Mouse (Mus musculus) NIH3T3 (cell line): Measurements from ENCODE around the gene Mpdu1.

Experiments used
- DNase-seq: peaks from one replicate; pipeline ENCODE4 v3.0.0-alpha.2; 2012; ENCODE audit warnings: low read depth

Gene Mpdu1

DNA sequence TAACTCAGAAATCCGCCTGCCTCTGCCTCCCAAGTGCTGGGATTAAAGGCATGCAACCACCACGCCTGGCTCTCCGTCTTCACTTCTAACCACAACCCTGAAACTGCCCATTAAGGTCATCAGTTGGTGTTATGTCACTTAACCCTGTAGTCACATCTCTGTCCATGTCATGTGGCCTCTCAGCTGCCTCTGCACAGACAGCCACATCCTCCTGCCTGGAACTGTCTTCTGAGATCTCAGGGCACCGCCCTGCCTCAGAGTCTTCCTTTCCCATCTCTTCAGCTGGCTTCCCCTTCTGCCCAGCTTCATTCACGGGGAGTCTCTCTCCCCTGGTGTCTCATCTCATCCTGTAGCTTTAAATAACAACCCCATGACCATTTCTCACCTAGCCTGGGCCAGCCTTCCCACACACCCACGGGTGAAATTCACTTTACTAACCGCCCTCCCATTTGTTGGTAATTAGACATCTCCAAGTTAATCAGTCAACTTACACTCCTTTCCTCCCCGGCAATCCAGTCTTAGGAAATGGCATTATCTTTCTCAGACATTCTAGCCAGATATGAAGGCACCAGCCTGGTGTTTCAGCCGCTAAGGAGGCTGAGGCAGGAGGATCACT is 29.9 kb upstream of the Mpdu1 start:
- no peak for DNase-seq

- DNase-seq: no peak
Observed at GRCm38 (mm10) chr11:69689891-69690290, 27.4 kb upstream of the Mpdu1 start.

GRCm38 (mm10) chr11:69687061-69687460 is 24.6 kb upstream of the Mpdu1 start:
- DNase-seq: no peak

DNA sequence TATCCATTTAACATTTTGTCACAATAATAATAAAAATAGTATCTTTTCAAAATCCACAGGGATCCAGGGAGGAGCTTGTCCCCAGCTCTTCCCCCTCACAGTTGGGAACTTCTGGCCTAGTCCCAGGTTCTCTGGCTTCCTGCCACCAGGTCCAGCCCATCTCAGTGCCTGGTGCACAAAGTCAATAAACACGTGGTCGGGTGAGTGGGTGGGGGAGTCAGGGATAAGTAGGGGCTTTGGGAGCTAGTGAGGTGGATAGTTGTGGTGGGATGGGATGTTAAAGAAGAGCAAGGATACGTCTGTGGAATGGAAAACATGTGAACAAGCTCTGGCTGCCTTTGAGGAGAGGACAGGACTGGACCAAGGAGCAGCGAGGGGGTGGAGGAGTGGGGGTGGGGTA is 23.9 kb upstream of the Mpdu1 start:
- DNase-seq: peak; percentile 68

GRCm38 (mm10) chr11:69685526-69686148 is 23.2 kb upstream of the Mpdu1 start, which contains the start of gene Tnfsf13:
Gene Tnfsf13, minus strand, starts transcription at chr11:69685784.
- peak; percentile 81 for DNase-seq

DNA sequence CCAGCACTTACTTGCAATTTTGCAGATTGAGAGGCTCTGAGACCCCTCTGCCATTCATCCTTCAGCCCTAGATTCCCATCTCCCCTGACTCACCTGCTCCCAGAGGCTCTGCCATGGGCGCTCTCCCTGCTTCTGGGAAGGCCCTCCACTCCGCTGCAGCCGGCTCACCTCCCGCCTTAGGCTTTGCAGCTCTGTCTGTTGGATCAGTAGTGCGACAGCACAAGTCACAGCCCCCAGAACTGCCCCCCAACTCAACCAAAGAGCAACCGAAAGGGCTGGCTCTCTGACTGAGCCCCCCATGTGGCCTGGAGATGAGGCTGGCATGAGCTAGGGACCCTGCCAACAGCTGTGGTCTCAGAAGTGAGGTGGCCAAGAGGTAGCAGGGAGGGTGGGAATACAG is 22.5 kb upstream of the Mpdu1 start:
- no peak for DNase-seq

DNA sequence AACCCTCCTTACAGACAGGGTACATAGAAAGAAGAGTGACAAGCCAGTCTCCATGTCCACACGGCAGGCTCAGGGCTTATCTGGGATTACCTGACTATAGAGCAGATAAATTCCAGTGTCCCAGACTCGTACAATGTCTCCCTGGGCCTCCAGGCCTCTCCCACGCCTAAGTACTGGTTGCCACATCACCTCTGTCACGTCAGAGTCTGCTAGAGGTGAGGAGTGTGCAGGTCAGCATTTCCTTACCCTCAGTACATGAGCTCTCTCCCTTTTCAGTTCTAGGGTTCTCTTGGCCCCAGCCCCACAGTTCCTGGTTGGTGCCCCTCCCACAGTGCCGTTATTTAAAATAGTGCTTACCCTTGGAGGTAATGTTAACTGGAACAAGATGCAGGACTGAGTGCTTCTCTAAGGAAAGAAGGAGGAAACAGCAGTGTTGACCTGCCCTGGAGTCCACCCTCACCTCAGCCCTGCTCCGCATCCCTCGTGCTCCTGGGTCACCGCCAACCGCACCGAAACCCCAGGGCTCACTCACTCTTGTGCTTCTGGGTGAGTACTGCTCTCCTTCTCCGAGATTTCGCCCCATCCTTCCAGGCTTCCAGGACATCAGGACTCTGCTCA is 21.8 kb upstream of the Mpdu1 start:
- no peak for DNase-seq

DNA sequence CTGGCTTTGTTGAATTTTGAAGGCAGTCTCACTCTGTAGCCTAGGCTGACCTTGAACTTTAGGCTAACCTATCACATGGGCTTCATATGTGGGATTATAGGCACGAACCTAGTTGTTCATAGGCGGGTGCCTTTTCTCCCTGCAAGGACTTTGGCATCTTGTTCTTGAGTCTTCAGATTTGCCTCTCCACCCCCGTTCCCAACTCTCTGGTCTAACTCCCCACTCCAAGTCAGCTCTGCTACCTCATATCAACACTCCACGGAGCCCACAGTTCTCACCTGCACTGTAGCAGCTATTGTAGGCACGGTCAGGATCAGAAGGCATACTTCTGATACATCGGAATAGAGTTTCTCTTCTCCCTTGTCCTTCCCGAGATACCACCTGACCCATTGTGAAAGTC is 21.1 kb upstream of the Mpdu1 start:
- no peak for DNase-seq

GRCm38 (mm10) chr11:69682840-69683533 is 20.5 kb upstream of the Mpdu1 start:
- DNase-seq: peak; percentile 95

DNA sequence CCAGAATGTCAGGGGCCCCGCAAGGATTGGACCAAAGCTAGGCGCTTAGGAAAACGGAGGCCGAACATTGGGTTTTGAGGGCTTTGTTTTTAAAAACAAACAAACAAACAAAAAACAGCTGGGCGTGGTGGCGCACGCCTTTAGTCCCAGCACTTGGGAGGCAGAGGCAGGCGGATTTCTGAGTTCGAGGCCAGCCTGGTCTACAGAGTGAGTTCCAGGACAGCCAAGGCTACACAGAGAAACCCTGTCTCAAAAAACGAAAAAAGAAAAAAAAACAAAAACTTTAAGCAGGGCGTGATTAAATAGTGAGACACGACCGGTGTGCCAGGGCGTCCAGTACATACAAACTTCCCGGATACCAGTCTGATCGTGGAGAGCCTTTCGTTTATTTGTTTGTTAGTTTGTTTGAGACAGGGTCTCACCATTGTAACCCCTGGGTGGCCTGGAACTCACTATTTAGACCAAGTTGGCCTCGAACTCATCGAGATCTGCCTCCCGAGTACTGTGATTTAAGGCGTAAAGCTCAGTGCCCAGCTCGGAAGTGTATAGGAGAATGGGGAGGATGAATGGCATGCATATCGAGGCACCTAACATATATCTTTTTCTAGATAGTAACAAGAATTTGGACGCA is 19.9 kb upstream of the Mpdu1 start:
- no peak for DNase-seq

DNA sequence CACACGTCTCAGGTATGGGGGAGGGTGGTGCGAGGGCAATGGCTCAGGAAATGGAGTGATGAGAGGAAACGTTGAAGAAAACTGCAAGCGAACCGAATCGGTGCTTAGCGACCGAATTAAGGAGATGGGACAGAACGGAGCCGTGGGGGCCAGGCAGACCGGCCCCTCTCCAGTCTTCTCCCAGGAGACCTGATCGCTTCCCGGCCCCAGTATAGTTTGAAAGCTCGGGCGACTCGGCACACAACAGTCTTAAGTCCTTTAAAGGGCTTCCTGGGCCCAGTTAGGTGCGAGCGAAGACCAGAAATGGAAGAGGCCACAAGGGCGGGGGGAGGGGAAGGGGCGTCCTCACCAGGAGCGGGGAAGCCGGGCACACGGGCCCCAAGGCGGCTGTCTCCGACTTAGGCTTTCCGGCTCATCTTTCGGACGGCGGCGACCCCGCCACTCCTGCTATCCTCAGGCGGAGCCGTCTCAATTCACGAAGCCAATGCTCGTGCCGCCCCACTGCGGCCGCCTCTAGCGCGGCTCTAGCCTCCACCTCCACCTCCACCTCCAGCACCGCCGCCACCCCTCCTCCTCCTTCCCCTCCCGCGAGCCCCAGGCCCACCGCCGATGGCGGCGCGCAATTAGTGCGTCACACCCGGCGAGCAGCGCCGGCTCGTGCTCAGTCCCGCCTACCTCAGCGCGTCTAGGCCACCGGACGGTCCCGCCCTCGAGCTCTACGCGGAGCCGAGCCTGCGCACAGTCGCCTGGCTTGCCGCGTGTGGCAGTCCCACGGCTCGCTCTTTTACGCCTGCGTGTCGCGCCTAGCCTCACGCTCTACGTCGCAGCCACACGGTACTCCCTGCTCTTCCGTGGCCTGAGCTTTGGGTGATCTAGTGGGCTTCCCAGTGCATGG is 19.1 kb upstream of the Mpdu1 start, which contains the start of gene Senp3:
TSS of gene Senp3 (minus strand) at position 771 of the 895 bp plus-strand sequence.
- DNase-seq: peak; percentile 97

- DNase-seq: no peak
Observed at GRCm38 (mm10) chr11:69680136-69680855, 17.9 kb upstream of the Mpdu1 start.

- no peak for DNase-seq
Observed at GRCm38 (mm10) chr11:69679144-69679543, 16.7 kb upstream of the Mpdu1 start.

DNA sequence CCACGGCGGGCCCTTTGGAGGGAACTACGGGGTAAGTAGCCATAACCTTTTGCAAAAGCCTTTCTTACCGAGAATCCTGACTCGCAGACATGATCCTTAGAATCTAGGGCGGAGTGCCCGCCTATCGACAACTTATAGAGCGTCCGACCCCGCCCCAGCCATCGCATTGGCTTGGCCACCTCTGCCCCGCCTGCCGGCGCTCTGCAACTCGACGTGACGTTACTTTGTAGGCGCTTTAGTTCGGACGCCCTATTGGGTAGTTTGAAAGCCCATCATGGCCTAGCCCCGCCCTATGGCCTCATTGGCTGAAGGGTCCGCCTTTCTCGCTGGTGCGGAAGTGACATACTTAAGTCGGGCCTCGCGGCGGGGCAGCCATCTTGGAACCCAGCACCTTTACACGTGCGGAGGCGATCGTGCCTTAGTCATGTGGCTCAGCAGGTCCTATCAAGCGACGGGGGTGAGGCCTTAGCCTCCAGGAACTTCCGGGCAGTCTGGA is 9.8 kb upstream of the Mpdu1 start, which contains the start of gene Eif4a1:
TSS of gene Eif4a1 (minus strand) at position 213 of the 496 bp plus-strand sequence.
- DNase-seq: peak; percentile 100

DNA sequence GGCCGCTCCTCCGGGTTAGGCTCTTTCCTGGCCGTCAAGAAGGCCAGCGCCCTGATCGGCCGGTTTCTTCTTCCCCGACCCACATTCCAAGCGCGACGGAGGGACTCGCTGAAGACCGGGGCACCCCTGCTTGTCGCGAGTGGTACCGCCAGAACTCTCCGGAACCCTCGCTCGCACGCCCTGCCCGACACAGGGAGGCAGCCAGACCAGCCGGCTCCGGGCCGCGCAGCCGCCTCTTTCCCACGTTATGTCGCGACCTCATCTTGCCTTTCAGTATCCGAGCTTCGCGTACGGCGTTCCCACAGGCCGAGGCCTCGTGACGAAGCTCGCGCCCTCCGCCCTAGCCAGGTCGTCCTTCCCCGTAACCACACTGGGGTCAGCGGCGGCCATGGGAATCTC is 9.3 kb upstream of the Mpdu1 start:
- DNase-seq: no peak

DNA sequence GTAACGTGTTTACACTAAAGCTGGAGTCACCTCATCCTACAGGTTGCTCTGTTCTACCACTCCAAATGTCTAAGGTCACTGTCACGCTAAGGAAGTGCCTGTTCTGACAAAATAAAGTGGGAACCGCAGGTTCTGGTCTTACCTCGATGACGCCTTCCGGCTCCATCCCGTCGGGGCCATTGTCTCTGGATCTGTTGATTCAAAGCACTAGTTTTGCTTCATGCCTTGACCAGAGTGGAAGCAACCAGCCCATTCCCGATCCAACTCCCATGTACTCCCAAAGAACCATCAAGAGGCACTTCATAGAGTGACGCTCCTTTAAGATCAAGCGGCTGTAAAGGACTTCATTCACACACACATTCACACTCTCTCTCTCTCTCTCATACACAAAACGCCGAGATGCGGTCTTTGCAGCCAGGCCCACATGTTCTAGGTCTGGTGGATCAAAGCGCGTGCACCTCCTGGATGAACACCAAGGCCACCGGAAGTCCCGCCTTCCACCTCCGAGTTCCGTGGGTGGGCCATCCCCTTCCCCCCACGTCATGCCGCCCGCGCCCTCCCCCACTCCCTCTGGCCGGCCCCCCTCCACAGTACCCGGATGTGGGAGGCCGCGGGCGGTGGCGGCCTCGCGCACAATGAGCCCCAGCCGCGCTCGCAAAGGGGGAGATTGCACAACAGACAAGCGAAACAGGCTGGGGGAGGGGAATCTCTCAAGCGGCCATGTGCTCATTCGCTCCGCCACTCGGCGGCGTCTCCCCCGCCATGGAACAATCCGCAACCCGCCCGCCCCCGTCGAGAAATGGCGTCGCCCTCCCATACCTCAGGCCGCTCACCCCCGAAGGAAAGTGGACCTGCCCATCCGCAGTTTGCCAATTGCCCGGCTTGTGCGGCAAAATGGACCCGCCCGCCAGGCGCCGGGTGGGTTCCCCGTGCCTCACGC is 8.6 kb upstream of the Mpdu1 start:
- DNase-seq: peak; percentile 99

DNA sequence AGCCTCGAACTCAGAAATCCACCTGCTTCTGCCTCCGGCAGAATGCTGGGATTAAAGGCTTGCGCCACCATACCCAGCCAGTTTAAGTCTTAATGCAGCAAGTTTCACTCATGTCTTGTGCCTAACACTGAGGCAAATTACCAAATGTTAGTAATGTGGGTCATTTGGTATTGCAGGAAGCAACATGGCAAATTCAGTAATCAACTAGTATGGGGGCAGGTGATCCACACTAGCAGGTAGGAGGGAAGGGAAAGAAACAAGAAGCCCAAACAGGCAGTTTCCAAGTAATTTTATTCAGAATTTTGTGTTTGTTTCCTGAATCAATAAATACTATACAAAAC is 4.2 kb upstream of the Mpdu1 start:
- DNase-seq: no peak

GRCm38 (mm10) chr11:69665961-69666664 is 3.7 kb upstream of the Mpdu1 start, which contains the start of gene Cd68:
Gene Cd68, minus strand, starts transcription at chr11:69666153.
- peak; percentile 85 for DNase-seq
